Mouse (Mus musculus): ENCODE measurements around the gene Tollip.

DNA sequence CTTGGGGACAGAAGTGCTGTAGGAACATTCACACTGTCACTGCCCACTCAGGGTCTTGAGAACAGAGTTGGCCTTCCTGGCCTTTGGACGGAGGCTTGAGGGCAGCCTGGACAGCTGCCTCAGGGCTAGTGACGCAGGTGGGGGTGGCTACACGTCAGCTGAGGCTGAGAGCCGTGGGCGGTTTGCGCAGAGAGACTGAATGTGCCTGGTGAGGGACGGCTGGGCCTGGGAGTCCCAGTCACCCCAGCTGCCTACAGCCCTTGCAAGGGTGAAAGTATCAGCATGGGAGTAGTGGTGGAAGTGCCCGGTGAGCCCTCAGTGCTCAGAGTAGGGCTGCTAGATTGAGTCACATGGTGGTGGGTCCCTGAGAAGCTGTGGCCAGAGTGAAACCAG lies 37.9 kb upstream of the Tollip start:
- TF ChIP-seq EP300 (IDR thresholded peaks at IDR 0.05; ENCODE audit: low read depth) (no peak), CTCF (IDR thresholded peaks at IDR 0.05; ENCODE audit: low read depth) (no peak)

Data from heart, postnatal 0 days (tissue).